Mouse (Mus musculus): ENCODE measurements at regions not wholly inside any gene's neighbourhood (a gene's known extent, or its start where the extent isn't known, plus 50 kb on each side); places are given as distances from the start of the nearest gene placed in this dataset.

DNA sequence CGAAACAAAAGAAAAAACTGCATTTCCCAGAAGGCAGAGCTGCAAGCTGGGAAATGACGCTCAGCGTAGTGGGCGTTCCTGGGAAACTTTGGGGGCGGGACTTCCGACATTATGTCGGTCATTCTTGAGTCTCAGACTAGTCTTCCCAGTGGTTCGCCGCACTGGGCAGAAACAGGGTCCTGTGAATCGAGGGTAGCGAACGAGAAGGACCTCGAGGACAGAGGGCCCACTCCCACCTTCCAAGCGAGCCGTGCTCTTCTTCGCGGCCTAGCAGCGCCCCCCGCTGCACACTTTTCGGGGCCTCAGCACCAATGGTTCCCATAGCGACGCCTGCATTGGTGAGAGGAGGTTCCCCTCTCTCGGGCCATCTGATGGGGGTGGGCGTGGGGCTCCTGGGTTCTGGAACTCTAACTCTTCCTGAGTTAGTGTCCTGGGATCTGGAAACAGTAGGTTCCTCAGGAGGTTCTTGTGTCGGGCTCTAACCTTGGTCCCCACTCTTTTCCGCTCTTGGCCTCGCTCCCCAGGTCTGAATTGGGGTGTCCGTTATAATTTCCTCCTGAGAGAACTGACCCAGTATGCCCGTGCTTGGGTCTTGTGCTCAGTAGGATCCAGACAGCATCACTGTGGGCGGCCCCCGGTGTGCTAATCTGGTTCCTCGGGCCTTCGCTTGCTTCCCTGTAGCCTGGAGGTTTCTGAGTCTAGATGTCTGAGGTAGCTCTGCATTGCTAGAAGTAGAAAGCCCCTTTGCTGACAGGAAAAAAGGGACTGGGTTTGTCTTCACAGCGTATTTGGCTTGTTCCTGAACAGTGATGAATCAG, 52.8 kb upstream of the Gramd1a start:
- Histone ChIP-seq H3K4me3 (ENCODE audit: insufficient read depth, poor library complexity, severe bottlenecking) (peak overlapping the region; percentile 59), H3K79me3 (ENCODE audit: low read depth) (no peaks in the 10 kb centered on the region), H3K27me3 (ENCODE audit: control insufficient read depth, insufficient read depth, insufficient read length) (no peaks in the 10 kb centered on the region), H3ac (ENCODE audit: control insufficient read depth, insufficient read length, low read depth) (peak overlapping the region; percentile 62), H3K79me2 (ENCODE audit: control insufficient read depth, insufficient read depth) (no peaks in the 10 kb centered on the region), H3K36me3 (ENCODE audit: control insufficient read depth, insufficient read depth) (no peaks in the 10 kb centered on the region)
- TF ChIP-seq MAX (IDR thresholded peaks at IDR 0.05) = no peak
- TF ChIP-seq FOSL1 (IDR thresholded peaks at IDR 0.05; ENCODE audit: insufficient read depth, low read length, poor library complexity, severe bottlenecking) = no peak
- no peak for TF ChIP-seq MYOD1 (IDR thresholded peaks at IDR 0.05; ENCODE audit: control insufficient read depth, insufficient read length, low read depth)
- no peak for TF ChIP-seq CEBPB (IDR thresholded peaks at IDR 0.05; ENCODE audit: low read depth)
- no peak for TF ChIP-seq MYOG (IDR thresholded peaks at IDR 0.05; ENCODE audit: control insufficient read depth, extremely low read depth, insufficient read length)
- TF ChIP-seq USF1 (IDR thresholded peaks at IDR 0.05; ENCODE audit: low read depth) = no peak
- no peak for TF ChIP-seq CTCF (IDR thresholded peaks at IDR 0.05; ENCODE audit: control insufficient read depth, insufficient read depth, insufficient read length)

DNA sequence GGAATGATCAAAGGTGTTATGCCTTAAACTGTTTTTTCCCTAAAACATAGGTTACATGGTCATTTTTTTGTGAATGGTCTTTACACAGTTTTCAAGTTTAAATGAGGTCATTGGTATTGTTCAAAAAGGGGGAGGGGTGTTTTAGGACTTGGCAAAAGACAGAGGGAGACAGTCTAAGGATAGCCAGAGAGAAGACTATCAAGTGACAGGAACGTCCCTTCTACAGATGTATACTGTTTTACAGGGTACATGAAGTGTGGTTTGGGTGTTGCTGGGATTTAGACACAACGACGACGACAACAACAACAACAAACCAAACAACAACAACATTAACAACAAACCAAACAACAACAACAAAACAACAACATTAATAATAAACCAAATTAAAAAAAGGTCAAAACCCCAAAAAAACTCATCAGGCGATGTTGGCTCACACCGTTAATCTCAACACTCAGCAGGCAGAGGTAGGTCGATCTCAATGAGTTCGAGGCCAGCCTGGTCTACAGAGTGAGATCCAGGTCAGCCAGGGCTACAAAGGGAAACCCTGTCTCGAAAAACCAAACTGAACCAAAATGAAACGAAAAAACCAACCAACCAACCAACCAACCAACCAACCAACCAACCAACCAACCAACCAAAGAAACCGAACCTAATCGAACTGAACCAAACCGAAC, 52.0 kb upstream of the Gramd1a start:
- Histone ChIP-seq H3K79me2 (ENCODE audit: control insufficient read depth, insufficient read depth) (no peaks in the 10 kb centered on the region), H3ac (ENCODE audit: control insufficient read depth, insufficient read length, low read depth) (no peak overlapping the region), H3K79me3 (ENCODE audit: low read depth) (no peaks in the 10 kb centered on the region), H3K4me3 (ENCODE audit: insufficient read depth, poor library complexity, severe bottlenecking) (peak overlapping the region; percentile 59), H3K36me3 (ENCODE audit: control insufficient read depth, insufficient read depth) (no peaks in the 10 kb centered on the region), H3K27me3 (ENCODE audit: control insufficient read depth, insufficient read depth, insufficient read length) (no peaks in the 10 kb centered on the region)
- TF ChIP-seq CEBPB (IDR thresholded peaks at IDR 0.05; ENCODE audit: low read depth) (no peak), MAX (IDR thresholded peaks at IDR 0.05) (no peak), MYOG (IDR thresholded peaks at IDR 0.05; ENCODE audit: control insufficient read depth, extremely low read depth, insufficient read length) (no peak), USF1 (IDR thresholded peaks at IDR 0.05; ENCODE audit: low read depth) (no peak), FOSL1 (IDR thresholded peaks at IDR 0.05; ENCODE audit: insufficient read depth, low read length, poor library complexity, severe bottlenecking) (no peak), MYOD1 (IDR thresholded peaks at IDR 0.05; ENCODE audit: control insufficient read depth, insufficient read length, low read depth) (no peak), CTCF (IDR thresholded peaks at IDR 0.05; ENCODE audit: control insufficient read depth, insufficient read depth, insufficient read length) (no peak)
